Mouse (Mus musculus) embryonic facial prominence, embryonic 15.5 days (tissue): ENCODE data around the gene Cacybp. TPM values are rescaled to one million over a fixed set of nuclear protein-coding genes. Genes with fewer than 3 reads are reported as not detected.
A peak's percentile ranks its signal among the peaks of the same experiment; 100 is the strongest.

Source experiments
- ATAC-seq: fragments of 200-750 bp; cut with Nextera tagmentation; 2 replicates; pipeline ENCODE4 v1.8.0; 2017; ENCODE audit warnings: low read depth, moderate TSS enrichment; ENCODE audit not compliant: insufficient number of reproducible peaks, low FRiP score, low TSS enrichment
- H3K27ac ChIP-seq: fragments of 300-500 bp; sonication (generic); replicated peaks from 2 replicates; pipeline ENCODE4 v1.5.1; 2015; ENCODE audit warnings: mild to moderate bottlenecking, inconsistent platforms
- H3K27me3 ChIP-seq: fragments of 300-500 bp; sonication (generic); 2 replicates; pipeline ENCODE4 v1.6.1; 2015; ENCODE audit warnings: inconsistent platforms
- H3K36me3 ChIP-seq: fragments of 300-500 bp; sonication (generic); 2 replicates; pipeline ENCODE4 v1.6.1; 2015; ENCODE audit warnings: mild to moderate bottlenecking, inconsistent platforms
- H3K4me1 ChIP-seq: fragments of 300-500 bp; sonication (generic); 2 replicates; pipeline ENCODE4 v1.6.1; 2015; ENCODE audit warnings: inconsistent platforms
- H3K4me2 ChIP-seq: fragments of 300-500 bp; sonication (generic); replicated peaks from 2 replicates; pipeline ENCODE4 v1.6.1; 2015; ENCODE audit warnings: mild to moderate bottlenecking, inconsistent platforms
- H3K4me3 ChIP-seq: fragments of 300-500 bp; sonication (generic); replicated peaks from 2 replicates; pipeline ENCODE4 v1.5.1; 2015; ENCODE audit warnings: mild to moderate bottlenecking, inconsistent platforms
- H3K9ac ChIP-seq: fragments of 300-500 bp; sonication (generic); 2 replicates; pipeline ENCODE4 v1.6.1; 2015; ENCODE audit warnings: inconsistent platforms
- H3K9me3 ChIP-seq: fragments of 300-500 bp; sonication (generic); replicated peaks from 2 replicates; pipeline ENCODE4 v1.6.1; 2016; ENCODE audit warnings: inconsistent platforms
- WGBS: fragments of 180-500 bp; shearing (Covaris S2); methylation state at CpG from one replicate; pipeline ENCODE4 v1.1.7; 2015; 5-methylcytosine and 5-hydroxymethylcytosine counted together
- polyA plus RNA-seq: library from polyadenylated mRNA; unstranded; fragments of >200 nt; fragmentation: Nextera tagmentation; extraction: Ambion mirVana; gene quantifications from 2 replicates; pipeline ENCODE4 v1.2.1, GENCODE M21; 2015

Gene Cacybp
- polyA plus RNA-seq, result 172 and 191 TPM in 2 replicates

DNA sequence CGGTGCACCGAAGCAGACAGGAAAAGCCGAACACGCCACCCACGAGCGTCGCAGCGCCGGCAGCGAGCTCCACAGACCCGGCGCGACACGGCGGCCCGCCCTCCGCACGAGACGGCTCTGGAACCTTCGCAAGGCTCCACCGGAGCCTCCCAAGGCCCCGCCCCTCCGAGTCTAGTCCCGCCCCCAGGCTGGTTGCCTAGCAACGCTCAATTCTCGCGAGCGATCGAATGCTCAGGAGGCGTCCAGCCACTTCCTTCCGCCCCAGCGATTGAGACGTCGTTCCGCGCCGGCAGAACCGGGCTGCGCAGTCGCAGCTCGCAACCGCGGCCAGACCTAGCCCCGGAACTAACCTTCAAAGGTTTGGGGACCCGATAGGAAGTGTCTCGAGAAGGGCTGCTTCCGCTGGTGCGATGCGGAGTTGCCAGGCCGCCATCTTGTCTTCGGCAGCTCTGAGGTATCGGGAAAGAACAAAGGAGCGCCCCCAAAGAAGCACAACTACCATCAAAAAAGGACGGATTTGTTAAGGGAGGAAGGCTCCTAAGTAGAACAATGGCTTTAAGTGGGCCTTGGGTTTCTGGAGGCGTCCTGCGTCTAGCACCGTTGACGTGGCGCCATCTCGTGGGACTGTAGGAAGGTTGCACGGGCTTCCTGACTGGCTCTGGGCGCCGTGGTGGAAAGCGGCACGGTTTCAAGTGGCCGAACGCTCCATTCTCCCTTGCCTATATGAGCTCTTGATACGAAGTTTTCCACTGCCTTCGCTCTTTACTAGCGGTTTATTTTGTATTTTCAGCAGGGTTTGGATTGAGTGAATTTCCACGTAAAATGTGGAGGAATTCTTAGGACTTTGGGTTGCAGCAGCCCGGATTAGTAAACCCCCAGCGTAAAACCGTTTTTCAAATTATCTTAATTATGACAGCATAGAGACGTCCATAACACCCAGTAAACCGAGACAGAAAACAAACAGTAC, at the start of gene Cacybp:
Gene Cacybp, minus strand, starts transcription at position 173 of the 967 bp plus-strand sequence.
- H3K4me2 ChIP-seq, result peak within 1 kb of the TSS; percentile 57
- no peaks in the 10 kb centered on the region for H3K27me3 ChIP-seq
- H3K4me1 ChIP-seq, result peaks cover 12% of the 10 kb centered on the region
- H3K36me3 ChIP-seq, result no peaks in the 10 kb centered on the region
- WGBS, result under 1% methylated on average over 76 of the region's 76 CpGs
- H3K9ac ChIP-seq, result peak within 1 kb of the TSS; percentile 93
- peak within 1 kb of the TSS; percentile 87 for H3K4me3 ChIP-seq
- peak within 1 kb of the TSS; percentile 99 for H3K27ac ChIP-seq
- ATAC-seq, result peak; percentile 99
- no peaks in the 10 kb centered on the region for H3K9me3 ChIP-seq

DNA sequence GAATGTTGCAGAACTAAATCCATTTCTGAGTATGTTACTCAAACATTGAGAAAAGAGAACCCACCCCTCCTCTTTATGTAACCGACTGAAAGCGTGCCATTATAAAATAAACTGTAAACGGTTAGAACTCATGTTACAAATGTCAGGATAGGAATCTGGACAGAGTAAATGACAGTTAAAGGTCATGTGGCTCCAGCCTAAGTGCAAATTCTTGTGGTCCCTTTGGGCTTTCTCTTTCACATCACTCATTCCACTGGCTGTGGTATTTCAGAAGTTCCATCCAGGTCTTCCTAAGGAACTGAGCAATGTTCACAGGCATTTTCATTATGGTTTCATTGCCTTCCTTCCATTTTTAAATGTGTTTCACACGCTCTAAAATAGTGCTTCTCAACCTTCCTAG, 49.7 kb upstream of the Cacybp start:
- 0 out of 2 replicates have a peak, but pooled peaks cover 3% of the 10 kb centered on the region for H3K4me1 ChIP-seq
- ATAC-seq, result no peak
- no peak overlapping the region for H3K9ac ChIP-seq
- H3K27ac ChIP-seq, result no peak overlapping the region
- no peaks in the 10 kb centered on the region for H3K36me3 ChIP-seq
- no peaks in the 10 kb centered on the region for H3K27me3 ChIP-seq
- no peak overlapping the region for H3K4me2 ChIP-seq
- H3K9me3 ChIP-seq, result no peaks in the 10 kb centered on the region
- WGBS, result 61% methylated on average over 4 of the region's 4 CpGs
- H3K4me3 ChIP-seq, result no peak overlapping the region

DNA sequence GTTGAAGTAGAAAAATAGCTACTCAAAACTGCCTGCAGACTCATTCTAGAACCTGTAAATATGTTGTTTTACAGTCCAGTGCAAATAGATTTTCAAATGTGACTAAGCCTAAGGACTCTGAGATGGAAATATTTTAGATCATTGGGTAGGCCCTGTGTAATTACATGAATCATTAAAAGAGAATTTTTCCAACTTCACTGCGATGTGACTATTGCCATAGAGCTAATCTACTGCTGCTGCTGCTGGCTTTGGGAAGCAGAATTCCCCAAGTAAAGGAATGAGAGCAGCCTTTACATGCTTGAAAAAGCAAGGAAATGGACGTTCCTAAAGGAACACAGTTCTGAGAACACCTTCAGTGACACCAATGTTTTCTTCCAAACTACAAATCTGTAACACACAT, 49.2 kb upstream of the Cacybp start:
- no peak for ATAC-seq

GRCm38 (mm10) chr1:160260605-160261004, 47.9 kb upstream of the Cacybp start:
- Histone ChIP-seq H3K4me1 (0 out of 2 replicates have a peak, but pooled peaks cover 3% of the 10 kb centered on the region), H3K27me3 (no peaks in the 10 kb centered on the region), H3K27ac (no peak overlapping the region), H3K4me2 (no peak overlapping the region), H3K4me3 (no peak overlapping the region), H3K9ac (no peak overlapping the region), H3K36me3 (no peaks in the 10 kb centered on the region), H3K9me3 (no peaks in the 10 kb centered on the region)
- ATAC-seq, result no peak
- 71% methylated on average over 4 of the region's 4 CpGs for WGBS

More for the DNA sequence above, 49.2 kb upstream of the Cacybp start:
- H3K4me1 ChIP-seq, result 0 out of 2 replicates have a peak, but pooled peaks cover 3% of the 10 kb centered on the region
- H3K27me3 ChIP-seq, result no peaks in the 10 kb centered on the region
- no peak overlapping the region for H3K4me2 ChIP-seq
- H3K4me3 ChIP-seq, result no peak overlapping the region
- WGBS, result 71% methylated on average over 2 of the region's 2 CpGs
- no peaks in the 10 kb centered on the region for H3K9me3 ChIP-seq
- H3K27ac ChIP-seq, result no peak overlapping the region
- H3K9ac ChIP-seq, result no peak overlapping the region
- H3K36me3 ChIP-seq, result no peaks in the 10 kb centered on the region

DNA sequence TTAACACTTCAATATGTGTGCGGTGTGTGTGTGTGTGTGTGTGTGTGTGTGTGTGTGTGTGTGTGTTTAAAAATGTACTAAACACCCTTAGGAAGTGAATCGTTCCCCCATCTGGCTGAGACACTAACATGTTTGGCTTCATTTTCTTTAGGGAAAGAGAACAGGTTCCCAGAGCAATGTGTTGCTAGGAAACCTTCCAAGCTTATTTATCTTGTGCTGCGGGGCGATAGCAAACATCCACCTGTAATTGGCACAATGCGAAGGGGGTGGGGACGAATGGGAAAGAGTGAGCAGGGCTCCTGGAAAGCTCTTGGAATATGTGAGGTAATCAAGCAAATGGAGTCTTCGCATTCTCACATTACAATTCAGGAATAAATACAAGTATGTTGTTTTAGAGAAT, 47.2 kb upstream of the Cacybp start:
- no peak overlapping the region for H3K4me2 ChIP-seq
- H3K4me3 ChIP-seq, result no peak overlapping the region
- H3K9ac ChIP-seq, result no peak overlapping the region
- H3K36me3 ChIP-seq, result no peaks in the 10 kb centered on the region
- 46% methylated on average over 7 of the region's 7 CpGs for WGBS
- no peak overlapping the region for H3K27ac ChIP-seq
- no peaks in the 10 kb centered on the region for H3K27me3 ChIP-seq
- H3K4me1 ChIP-seq, result 0 out of 2 replicates have a peak, but pooled peaks cover 3% of the 10 kb centered on the region
- ATAC-seq, result peak; percentile 70
- H3K9me3 ChIP-seq, result no peaks in the 10 kb centered on the region

- Histone ChIP-seq H3K4me2 (no peak overlapping the region), H3K36me3 (no peaks in the 10 kb centered on the region), H3K9ac (no peak overlapping the region), H3K4me1 (no peaks in the 10 kb centered on the region), H3K27ac (no peak overlapping the region), H3K27me3 (no peaks in the 10 kb centered on the region), H3K4me3 (no peak overlapping the region), H3K9me3 (no peaks in the 10 kb centered on the region)
- no peak for ATAC-seq
- 88% methylated on average over 2 of the region's 2 CpGs for WGBS
Measured at GRCm38 (mm10) chr1:160253108-160253507, 40.4 kb upstream of the Cacybp start.

- no peak overlapping the region for H3K4me3 ChIP-seq
- H3K9ac ChIP-seq, result no peak overlapping the region
- 0 out of 2 replicates have a peak overlapping the region, but pooled peaks have one; percentile 0 for H3K27ac ChIP-seq
- no peak for ATAC-seq
- H3K4me2 ChIP-seq, result no peak overlapping the region
- no peaks in the 10 kb centered on the region for H3K27me3 ChIP-seq
- WGBS, result 42% methylated on average over 5 of the region's 5 CpGs
- H3K36me3 ChIP-seq, result no peaks in the 10 kb centered on the region
- H3K9me3 ChIP-seq, result no peaks in the 10 kb centered on the region
- no peaks in the 10 kb centered on the region for H3K4me1 ChIP-seq
Measured at GRCm38 (mm10) chr1:160251388-160252007, 38.8 kb upstream of the Cacybp start.

DNA sequence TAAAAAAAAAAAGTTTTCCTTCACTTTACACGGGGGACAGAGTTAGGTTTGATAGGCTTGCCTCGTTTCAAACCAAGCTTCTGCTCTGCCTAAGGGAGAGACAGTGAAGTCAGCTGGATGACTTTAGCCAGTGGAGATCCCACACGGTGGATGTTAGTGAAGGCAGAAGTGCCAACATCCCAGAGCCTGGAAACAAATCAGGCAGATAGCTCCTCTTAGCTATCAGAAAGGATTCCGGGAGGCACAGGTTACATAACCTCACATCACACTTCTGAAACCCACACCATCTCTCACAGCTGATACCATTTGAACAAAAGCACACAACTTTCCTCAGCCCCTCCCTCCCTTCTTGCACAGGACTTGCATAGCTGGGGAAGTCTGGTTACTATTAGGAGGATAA, 38.1 kb upstream of the Cacybp start:
- Histone ChIP-seq H3K36me3 (no peaks in the 10 kb centered on the region), H3K27ac (no peak overlapping the region), H3K9ac (no peak overlapping the region), H3K27me3 (no peaks in the 10 kb centered on the region), H3K9me3 (no peaks in the 10 kb centered on the region), H3K4me2 (no peak overlapping the region), H3K4me3 (no peak overlapping the region), H3K4me1 (no peaks in the 10 kb centered on the region)
- no peak for ATAC-seq
- 28% methylated on average over 4 of the region's 4 CpGs for WGBS

DNA sequence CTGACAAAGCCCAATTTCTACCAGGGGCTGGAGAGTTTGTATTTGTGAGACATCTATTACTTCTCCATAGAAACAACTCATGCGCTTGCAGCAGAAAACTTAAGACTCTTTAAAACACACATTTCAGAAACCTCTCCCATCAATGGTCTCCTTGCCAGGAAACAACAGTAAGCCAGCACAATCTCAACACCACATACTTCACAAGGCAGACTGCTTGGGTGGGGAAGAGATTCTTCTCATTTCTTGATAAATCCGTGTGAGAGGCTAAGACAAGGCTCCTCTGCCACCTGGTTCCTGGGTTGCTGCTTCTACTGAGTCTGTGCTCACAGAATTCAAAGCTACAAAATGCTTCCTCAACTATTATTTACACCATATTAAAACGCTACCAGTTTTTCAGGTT, 37.1 kb upstream of the Cacybp start:
- Histone ChIP-seq H3K4me1 (no peaks in the 10 kb centered on the region), H3K36me3 (no peaks in the 10 kb centered on the region), H3K27ac (0 out of 2 replicates have a peak overlapping the region, but pooled peaks have one; percentile 39), H3K4me2 (no peak overlapping the region), H3K9me3 (no peaks in the 10 kb centered on the region), H3K9ac (no peak overlapping the region), H3K4me3 (no peak overlapping the region), H3K27me3 (no peaks in the 10 kb centered on the region)
- 72% methylated on average over 3 of the region's 3 CpGs for WGBS
- ATAC-seq, result no peak

- Histone ChIP-seq H3K4me1 (no peaks in the 10 kb centered on the region), H3K36me3 (no peaks in the 10 kb centered on the region), H3K4me2 (no peak overlapping the region), H3K27ac (no peak overlapping the region), H3K4me3 (no peak overlapping the region), H3K27me3 (no peaks in the 10 kb centered on the region), H3K9ac (no peak overlapping the region), H3K9me3 (no peaks in the 10 kb centered on the region)
- WGBS, result 74% methylated on average over 9 of the region's 9 CpGs
- no peak for ATAC-seq
Measured at GRCm38 (mm10) chr1:160247473-160247872, 34.8 kb upstream of the Cacybp start.

DNA sequence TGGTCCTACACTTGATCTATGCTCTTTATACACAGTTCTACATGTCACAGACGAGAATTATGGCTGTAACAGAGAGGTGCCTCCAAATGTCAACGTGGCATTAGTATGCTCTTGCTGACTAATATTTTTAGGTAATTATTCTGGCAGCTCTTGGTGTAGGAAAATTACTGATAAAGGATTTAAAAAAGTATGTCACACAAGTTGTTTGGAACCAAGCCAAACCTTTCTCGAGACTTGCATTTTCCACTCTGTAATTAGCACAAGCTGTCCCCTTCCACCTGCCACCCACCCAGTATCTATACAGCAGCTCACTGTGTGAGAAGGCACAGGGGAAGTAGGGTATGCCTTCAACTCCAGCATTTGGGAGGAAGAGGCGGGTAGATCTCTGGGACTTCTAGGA, 34.2 kb upstream of the Cacybp start:
- H3K4me2 ChIP-seq, result no peak overlapping the region
- no peak overlapping the region for H3K4me3 ChIP-seq
- H3K9me3 ChIP-seq, result no peaks in the 10 kb centered on the region
- no peak overlapping the region for H3K9ac ChIP-seq
- no peaks in the 10 kb centered on the region for H3K4me1 ChIP-seq
- WGBS, result 58% methylated on average over 4 of the region's 4 CpGs
- no peaks in the 10 kb centered on the region for H3K36me3 ChIP-seq
- no peak overlapping the region for H3K27ac ChIP-seq
- no peak for ATAC-seq
- no peaks in the 10 kb centered on the region for H3K27me3 ChIP-seq
